Mouse (Mus musculus): ENCODE data around the gene Serbp1. TPM values are rescaled to one million over a fixed set of nuclear protein-coding genes. Genes with fewer than 3 reads are reported as not detected.

Gene Serbp1
- polyA plus RNA-seq, 1 experiment from 2014 or later = 273 TPM

DNA sequence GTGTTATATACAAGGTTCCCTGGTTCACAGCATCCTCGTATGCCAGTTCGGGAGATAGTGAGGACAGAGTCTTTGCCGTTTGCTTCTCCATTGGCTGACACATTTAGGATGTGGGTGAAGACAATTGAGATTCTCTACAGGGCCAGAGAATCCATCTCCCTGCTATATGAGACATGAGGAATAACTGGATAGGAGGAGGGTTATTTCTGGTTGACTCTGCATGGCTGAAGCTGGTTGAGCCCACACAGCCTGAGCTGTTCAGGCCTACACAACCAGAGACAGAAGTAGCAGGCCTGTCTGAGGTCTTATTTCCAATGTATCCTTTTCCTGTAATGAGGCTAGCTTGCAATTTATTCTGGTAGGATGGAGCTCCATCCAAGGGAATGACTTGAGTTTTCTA lies 3.3 kb downstream of the Serbp1 start:
- H3K4me3 ChIP-seq = no peak overlapping the region
- H3K27me3 ChIP-seq (replicated peaks) = no peaks in the 10 kb centered on the region
- no peak for ATAC-seq (replicated peaks)
- H3K9me3 ChIP-seq = no peaks in the 10 kb centered on the region
- WGBS = 94% methylated on average over 3 of the region's 3 CpGs
- H3K4me1 ChIP-seq = no peaks in the 10 kb centered on the region
- H3K27ac ChIP-seq = no peak overlapping the region
- no peak overlapping the region for H3K4me2 ChIP-seq
- H3K36me3 ChIP-seq (replicated peaks) = no peaks in the 10 kb centered on the region
- H3K9ac ChIP-seq = no peak overlapping the region

DNA sequence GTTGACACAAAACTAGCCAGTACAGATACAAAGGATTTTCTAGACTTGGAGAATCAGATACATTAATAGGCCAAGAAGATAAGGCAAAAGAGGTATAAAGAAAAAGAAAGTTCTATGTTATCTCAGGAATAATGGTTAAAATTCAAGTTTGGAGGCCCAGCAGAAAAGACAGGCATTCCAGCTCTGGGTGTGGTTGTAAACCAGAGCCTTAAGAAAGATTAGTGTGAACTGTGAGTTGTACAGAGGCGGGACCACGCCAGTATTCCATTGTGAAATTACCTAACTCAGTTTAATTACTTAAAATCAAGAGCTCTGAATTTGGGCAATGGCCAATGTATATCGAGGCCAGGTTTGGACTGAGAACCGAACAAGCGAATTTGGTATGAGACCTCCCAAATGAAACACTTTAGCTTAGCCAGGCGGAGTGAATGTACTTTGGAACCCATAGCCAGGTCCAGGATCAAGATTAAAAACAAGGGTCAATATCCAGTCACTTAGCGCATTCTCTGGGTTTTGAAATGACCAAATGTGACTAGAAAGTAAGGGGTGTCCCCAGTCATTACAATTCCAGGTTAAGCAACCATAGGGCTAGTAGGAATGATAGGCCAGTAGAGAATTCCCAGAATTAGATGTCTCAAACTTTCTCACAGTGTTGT lies 5.9 kb downstream of the Serbp1 start:
- 95% methylated on average over 7 of the region's 7 CpGs for WGBS
- Histone ChIP-seq H3K9ac (no peak overlapping the region), H3K9me3 (no peaks in the 10 kb centered on the region), H3K27me3 (replicated peaks) (no peaks in the 10 kb centered on the region), H3K4me2 (no peak overlapping the region), H3K4me3 (no peak overlapping the region), H3K27ac (no peak overlapping the region), H3K36me3 (replicated peaks) (no peaks in the 10 kb centered on the region), H3K4me1 (no peaks in the 10 kb centered on the region)
- no peak for ATAC-seq (replicated peaks)

GRCm38 (mm10) chr6:67244451-67244850 lies 6.5 kb downstream of the Serbp1 start:
- H3K4me2 ChIP-seq = no peak overlapping the region
- WGBS = 89% methylated on average over 5 of the region's 5 CpGs

GRCm38 (mm10) chr6:67251095-67251494 lies 13.1 kb downstream of the Serbp1 start:
- no peaks in the 10 kb centered on the region for H3K36me3 ChIP-seq (replicated peaks)
- no peaks in the 10 kb centered on the region for H3K9me3 ChIP-seq
- H3K4me1 ChIP-seq = no peaks in the 10 kb centered on the region
- no peak overlapping the region for H3K9ac ChIP-seq
- H3K27ac ChIP-seq = no peak overlapping the region
- no peak for ATAC-seq (replicated peaks)
- WGBS = 89% methylated on average over 4 of the region's 4 CpGs
- H3K4me2 ChIP-seq = no peak overlapping the region
- no peaks in the 10 kb centered on the region for H3K27me3 ChIP-seq (replicated peaks)
- H3K4me3 ChIP-seq = no peak overlapping the region

More at GRCm38 (mm10) chr6:67244451-67244850, 6.5 kb downstream of the Serbp1 start:
- H3K9me3 ChIP-seq = no peaks in the 10 kb centered on the region
- no peak overlapping the region for H3K4me3 ChIP-seq
- H3K4me1 ChIP-seq = no peaks in the 10 kb centered on the region
- ATAC-seq (replicated peaks) = no peak
- H3K27me3 ChIP-seq (replicated peaks) = no peaks in the 10 kb centered on the region
- no peak overlapping the region for H3K27ac ChIP-seq
- H3K9ac ChIP-seq = no peak overlapping the region
- H3K36me3 ChIP-seq (replicated peaks) = no peaks in the 10 kb centered on the region

DNA sequence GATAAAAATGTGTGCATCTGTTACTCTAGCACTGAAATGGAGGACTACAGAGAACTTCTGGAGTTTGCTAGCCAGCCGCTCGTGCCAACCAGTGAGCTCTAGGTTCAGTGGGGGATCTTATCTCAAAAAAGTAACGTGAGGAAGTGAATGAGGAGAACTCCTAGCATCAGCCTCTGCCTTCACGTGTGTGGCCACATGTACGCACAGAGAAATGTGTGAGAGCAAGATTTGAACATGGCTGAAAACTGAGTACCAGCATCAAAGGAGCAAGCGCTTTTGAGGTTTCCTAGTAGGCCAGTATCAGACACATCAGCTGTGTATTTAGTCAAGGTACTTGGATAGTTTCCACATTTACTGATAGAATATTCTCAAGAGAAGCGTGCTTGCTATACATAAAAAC lies 27.0 kb downstream of the Serbp1 start:
- no peak overlapping the region for H3K9ac ChIP-seq
- no peaks in the 10 kb centered on the region for H3K36me3 ChIP-seq (replicated peaks)
- no peaks in the 10 kb centered on the region for H3K9me3 ChIP-seq
- no peaks in the 10 kb centered on the region for H3K27me3 ChIP-seq (replicated peaks)
- no peak for ATAC-seq (replicated peaks)
- H3K27ac ChIP-seq = no peak overlapping the region
- WGBS = 94% methylated on average over 7 of the region's 7 CpGs
- H3K4me1 ChIP-seq = peaks cover 20% of the 10 kb centered on the region
- no peak overlapping the region for H3K4me3 ChIP-seq
- H3K4me2 ChIP-seq = no peak overlapping the region

GRCm38 (mm10) chr6:67266159-67266657 lies 28.2 kb downstream of the Serbp1 start:
- Histone ChIP-seq H3K27ac (peak overlapping the region; percentile 61), H3K36me3 (replicated peaks) (no peaks in the 10 kb centered on the region), H3K4me2 (peak overlapping the region; percentile 86), H3K4me3 (peak overlapping the region; percentile 93), H3K9me3 (no peaks in the 10 kb centered on the region), H3K9ac (peak overlapping the region; percentile 52), H3K27me3 (replicated peaks) (no peaks in the 10 kb centered on the region), H3K4me1 (peaks cover 22% of the 10 kb centered on the region)
- peak; percentile 72; the same call in 1 of the 2 replicates for ATAC-seq (replicated peaks)
- WGBS = under 1% methylated on average over 23 of the region's 23 CpGs

DNA sequence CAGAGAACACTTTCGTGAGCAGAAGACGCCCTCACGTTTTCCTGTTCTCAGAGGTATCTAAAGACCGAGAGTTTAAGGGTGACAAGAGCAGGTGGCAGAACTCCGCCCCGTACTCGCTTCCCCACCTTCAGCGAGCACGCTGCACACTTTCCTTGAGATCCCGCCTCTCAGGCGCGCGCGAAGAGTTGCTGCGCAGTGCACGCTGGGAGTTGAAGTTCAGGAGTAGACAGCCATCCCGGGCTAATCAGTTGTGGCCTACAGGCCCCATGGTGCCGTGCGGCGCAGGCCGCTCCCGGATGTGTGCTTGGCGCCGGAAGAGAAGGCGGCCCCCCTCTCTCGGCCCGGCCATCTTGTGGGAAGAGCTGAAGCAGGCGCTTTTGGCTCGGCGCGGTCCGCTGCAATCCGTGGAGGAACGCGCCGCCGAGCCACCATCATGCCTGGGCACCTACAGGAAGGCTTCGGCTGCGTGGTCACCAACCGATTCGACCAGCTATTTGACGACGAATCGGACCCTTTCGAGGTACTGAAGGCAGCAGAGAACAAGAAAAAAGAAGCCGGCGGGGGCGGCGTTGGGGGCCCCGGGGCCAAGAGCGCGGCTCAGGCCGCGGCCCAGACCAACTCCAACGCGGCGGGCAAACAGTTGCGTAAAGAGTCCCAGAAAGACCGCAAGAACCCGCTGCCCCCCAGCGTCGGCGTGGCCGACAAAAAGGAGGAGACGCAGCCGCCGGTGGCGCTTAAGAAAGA lies 28.9 kb downstream of the Serbp1 start:
- peak; percentile 100 for ATAC-seq (replicated peaks)
- Histone ChIP-seq H3K27me3 (replicated peaks) (no peaks in the 10 kb centered on the region), H3K9ac (peak overlapping the region; percentile 94), H3K4me2 (peak overlapping the region; percentile 86), H3K4me1 (peaks cover 22% of the 10 kb centered on the region), H3K27ac (peak overlapping the region; percentile 93), H3K4me3 (peak overlapping the region; percentile 93), H3K36me3 (replicated peaks) (no peaks in the 10 kb centered on the region), H3K9me3 (no peaks in the 10 kb centered on the region)
- under 1% methylated on average over 68 of the region's 68 CpGs for WGBS

DNA sequence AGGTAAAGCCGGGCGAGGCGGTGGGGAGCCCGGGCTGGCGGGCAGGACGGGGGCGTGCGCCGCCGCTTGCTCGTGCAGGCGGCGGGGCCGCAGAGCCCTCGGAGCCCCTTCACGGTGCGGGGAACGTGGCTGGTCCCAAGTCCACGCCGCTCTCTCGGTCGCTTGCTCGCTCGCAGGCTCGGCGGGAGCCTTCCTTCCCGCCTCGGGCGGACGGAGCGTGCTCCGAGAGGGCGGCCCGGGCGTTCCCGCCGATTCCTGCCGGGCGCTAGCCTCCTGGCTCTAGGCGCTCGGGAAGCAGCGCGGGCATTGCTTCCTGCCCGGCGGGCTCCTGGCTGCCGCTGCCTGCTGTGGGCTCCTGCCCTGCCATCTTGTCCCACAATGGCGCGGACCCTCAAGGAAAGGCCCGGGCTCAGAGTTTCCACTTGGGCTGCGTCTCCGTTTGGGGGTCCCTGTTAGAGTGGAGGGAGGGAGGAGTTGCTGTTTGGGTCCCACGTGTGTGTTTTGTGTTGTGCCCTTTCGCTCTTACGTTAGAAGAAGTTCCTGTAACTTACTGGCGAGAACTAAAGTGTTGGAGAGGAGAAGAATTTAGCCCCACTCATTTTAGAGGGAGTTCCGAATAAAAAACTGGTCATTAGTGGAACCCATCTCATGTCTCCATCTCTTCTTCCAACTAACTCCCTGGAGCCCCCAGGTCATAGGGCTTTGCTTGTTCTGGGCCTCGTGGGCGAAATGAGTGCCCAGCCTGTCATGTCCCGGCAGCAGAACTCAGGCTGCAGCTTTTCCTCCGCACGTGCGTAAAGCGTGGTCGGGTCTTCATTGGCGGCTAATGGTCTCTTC lies 29.6 kb downstream of the Serbp1 start:
- under 1% methylated on average over 62 of the region's 65 CpGs for WGBS
- peak overlapping the region; percentile 94 for H3K9ac ChIP-seq
- no peaks in the 10 kb centered on the region for H3K27me3 ChIP-seq (replicated peaks)
- H3K4me1 ChIP-seq = peaks cover 22% of the 10 kb centered on the region
- no peaks in the 10 kb centered on the region for H3K9me3 ChIP-seq
- peak; percentile 65 for ATAC-seq (replicated peaks)
- peak overlapping the region; percentile 70 for H3K4me2 ChIP-seq
- peak overlapping the region; percentile 93 for H3K4me3 ChIP-seq
- 0 out of 2 replicates have a peak, but pooled peaks cover under 1% of the 10 kb centered on the region for H3K36me3 ChIP-seq (replicated peaks)
- peak overlapping the region; percentile 93 for H3K27ac ChIP-seq

- H3K27ac ChIP-seq = no peak overlapping the region
- peak overlapping the region; percentile 93 for H3K4me3 ChIP-seq
- 0% methylated on average over 2 of the region's 2 CpGs for WGBS
- H3K27me3 ChIP-seq (replicated peaks) = no peaks in the 10 kb centered on the region
- no peak for ATAC-seq (replicated peaks)
- peak overlapping the region; percentile 70 for H3K4me2 ChIP-seq
- peak overlapping the region; percentile 94 for H3K9ac ChIP-seq
- no peaks in the 10 kb centered on the region for H3K9me3 ChIP-seq
- 0 out of 2 replicates have a peak, but pooled peaks cover 4% of the 10 kb centered on the region for H3K36me3 ChIP-seq (replicated peaks)
- peaks cover 22% of the 10 kb centered on the region for H3K4me1 ChIP-seq
Observed at GRCm38 (mm10) chr6:67268245-67268612, 30.3 kb downstream of the Serbp1 start.

GRCm38 (mm10) chr6:67268983-67269382 lies 31.0 kb downstream of the Serbp1 start:
- WGBS = 13% methylated on average over 1 of the region's 1 CpGs

GRCm38 (mm10) chr6:67269459-67269858 lies 31.5 kb downstream of the Serbp1 start:
- Histone ChIP-seq H3K9ac (no peak overlapping the region), H3K27ac (no peak overlapping the region), H3K4me2 (peak overlapping the region; percentile 70), H3K36me3 (replicated peaks) (0 out of 2 replicates have a peak, but pooled peaks cover 4% of the 10 kb centered on the region), H3K27me3 (replicated peaks) (no peaks in the 10 kb centered on the region), H3K9me3 (no peaks in the 10 kb centered on the region), H3K4me1 (peaks cover 26% of the 10 kb centered on the region), H3K4me3 (peak overlapping the region; percentile 93)
- WGBS = 47% methylated on average over 2 of the region's 2 CpGs
- ATAC-seq (replicated peaks) = no peak

More at GRCm38 (mm10) chr6:67268983-67269382, 31.0 kb downstream of the Serbp1 start:
- H3K9ac ChIP-seq = no peak overlapping the region
- peak overlapping the region; percentile 70 for H3K4me2 ChIP-seq
- no peak overlapping the region for H3K27ac ChIP-seq
- H3K9me3 ChIP-seq = no peaks in the 10 kb centered on the region
- 0 out of 2 replicates have a peak, but pooled peaks cover 4% of the 10 kb centered on the region for H3K36me3 ChIP-seq (replicated peaks)
- H3K4me3 ChIP-seq = peak overlapping the region; percentile 93
- ATAC-seq (replicated peaks) = no peak
- H3K27me3 ChIP-seq (replicated peaks) = no peaks in the 10 kb centered on the region
- H3K4me1 ChIP-seq = peaks cover 26% of the 10 kb centered on the region

DNA sequence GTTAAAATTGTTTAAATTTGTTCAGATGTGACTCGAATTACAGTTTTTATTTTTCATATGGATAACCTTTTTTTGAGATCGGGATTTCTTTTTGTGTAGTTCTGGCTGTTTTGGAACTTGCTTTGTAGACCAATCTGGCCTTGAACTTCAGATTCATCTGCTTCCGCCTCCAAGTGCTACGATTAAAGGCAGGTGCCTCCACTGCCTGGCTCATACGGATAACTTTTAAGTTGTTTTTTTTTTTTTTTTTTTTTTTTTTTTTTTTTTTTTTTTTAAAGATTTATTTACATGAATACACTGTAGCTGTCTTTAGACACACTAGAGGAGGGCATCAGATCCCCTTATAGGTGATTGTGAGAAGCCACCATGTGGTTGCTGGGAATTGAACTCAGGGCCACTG lies 40.0 kb downstream of the Serbp1 start:
- H3K4me3 ChIP-seq = no peak overlapping the region
- H3K4me2 ChIP-seq = no peak overlapping the region
- no peak overlapping the region for H3K27ac ChIP-seq
- 0 out of 2 replicates have a peak, but pooled peaks cover 4% of the 10 kb centered on the region for H3K4me1 ChIP-seq
- no peaks in the 10 kb centered on the region for H3K9me3 ChIP-seq
- peaks cover 16% of the 10 kb centered on the region; the same call in 1 of the 2 replicates for H3K36me3 ChIP-seq (replicated peaks)
- H3K27me3 ChIP-seq (replicated peaks) = no peaks in the 10 kb centered on the region
- ATAC-seq (replicated peaks) = no peak
- H3K9ac ChIP-seq = no peak overlapping the region
- 85% methylated on average over 5 of the region's 5 CpGs for WGBS
